Mouse (Mus musculus): ENCODE results near the gene Sit1. TPM values are rescaled to one million over a fixed set of nuclear protein-coding genes. Genes with fewer than 3 reads are reported as not detected.
A peak's percentile ranks its signal among the peaks of the same experiment; 100 is the strongest.

Sit1 gene
- polyA plus RNA-seq, 1 experiment from 2014 or later: not detected

GRCm38 (mm10) chr4:43511675-43512454 lies 28.3 kb upstream of the Sit1 start:
- peaks cover 9% of the 10 kb centered on the region; the same call in 1 of the 2 replicates for H3K36me3 ChIP-seq
- H3K9me3 ChIP-seq: no peaks in the 10 kb centered on the region
- ATAC-seq (ENCODE audit: insufficient number of reproducible peaks, insufficient read depth, low FRiP score, low TSS enrichment): no peak
- H3K27ac ChIP-seq: no peak overlapping the region
- peaks cover 23% of the 10 kb centered on the region for H3K4me1 ChIP-seq
- H3K4me3 ChIP-seq: no peak overlapping the region
- no peak overlapping the region for H3K4me2 ChIP-seq (replicated peaks)
- H3K27me3 ChIP-seq: peaks cover 12% of the 10 kb centered on the region; the same call in 1 of the 2 replicates
- 78% methylated on average over 19 of the region's 19 CpGs for WGBS
- no peak overlapping the region for H3K9ac ChIP-seq

- 32% methylated on average over 9 of the region's 9 CpGs for WGBS
Observed at GRCm38 (mm10) chr4:43509109-43509508, 25.6 kb upstream of the Sit1 start.

GRCm38 (mm10) chr4:43508666-43508997 lies 25.1 kb upstream of the Sit1 start:
- H3K9ac ChIP-seq: peak overlapping the region; percentile 35; the same call in 1 of the 2 replicates
- peaks cover 23% of the 10 kb centered on the region for H3K4me1 ChIP-seq
- WGBS: 9% methylated on average over 13 of the region's 13 CpGs
- H3K4me3 ChIP-seq: peak overlapping the region; percentile 39
- H3K27ac ChIP-seq: no peak overlapping the region
- peak overlapping the region; percentile 58 for H3K4me2 ChIP-seq (replicated peaks)
- H3K27me3 ChIP-seq: peaks cover 17% of the 10 kb centered on the region; the same call in 1 of the 2 replicates
- peak; percentile 66 for ATAC-seq (ENCODE audit: insufficient number of reproducible peaks, insufficient read depth, low FRiP score, low TSS enrichment)
- H3K36me3 ChIP-seq: no peaks in the 10 kb centered on the region
- H3K9me3 ChIP-seq: no peaks in the 10 kb centered on the region

More at GRCm38 (mm10) chr4:43509109-43509508, 25.6 kb upstream of the Sit1 start:
- peaks cover 23% of the 10 kb centered on the region for H3K4me1 ChIP-seq
- ATAC-seq (ENCODE audit: insufficient number of reproducible peaks, insufficient read depth, low FRiP score, low TSS enrichment): 0 out of 2 replicates have a peak, but pooled peaks have one; percentile 2
- H3K4me3 ChIP-seq: peak overlapping the region; percentile 39
- H3K9me3 ChIP-seq: no peaks in the 10 kb centered on the region
- H3K4me2 ChIP-seq (replicated peaks): peak overlapping the region; percentile 58
- H3K27ac ChIP-seq: no peak overlapping the region
- 0 out of 2 replicates have a peak overlapping the region, but pooled peaks have one; percentile 35 for H3K9ac ChIP-seq
- peaks cover 17% of the 10 kb centered on the region; the same call in 1 of the 2 replicates for H3K27me3 ChIP-seq
- no peaks in the 10 kb centered on the region for H3K36me3 ChIP-seq

GRCm38 (mm10) chr4:43507938-43508665 lies 24.6 kb upstream of the Sit1 start:
- no peak overlapping the region for H3K27ac ChIP-seq
- peak overlapping the region; percentile 58 for H3K4me2 ChIP-seq (replicated peaks)
- ATAC-seq (ENCODE audit: insufficient number of reproducible peaks, insufficient read depth, low FRiP score, low TSS enrichment): peak; percentile 28
- peaks cover 23% of the 10 kb centered on the region for H3K4me1 ChIP-seq
- peaks cover 17% of the 10 kb centered on the region; the same call in 1 of the 2 replicates for H3K27me3 ChIP-seq
- WGBS: 12% methylated on average over 22 of the region's 22 CpGs
- H3K9me3 ChIP-seq: no peaks in the 10 kb centered on the region
- H3K36me3 ChIP-seq: no peaks in the 10 kb centered on the region
- peak overlapping the region; percentile 35; the same call in 1 of the 2 replicates for H3K9ac ChIP-seq
- peak overlapping the region; percentile 39 for H3K4me3 ChIP-seq

- Histone ChIP-seq H3K9me3 (no peaks in the 10 kb centered on the region), H3K27ac (no peak within 1 kb of the TSS), H3K4me1 (peaks cover 19% of the 10 kb centered on the region), H3K9ac (peak within 1 kb of the TSS; percentile 24; the same call in 1 of the 2 replicates), H3K27me3 (peaks cover 17% of the 10 kb centered on the region; the same call in 1 of the 2 replicates), H3K4me3 (0 out of 2 replicates have a peak within 1 kb of the TSS, but pooled peaks have one; percentile 39), H3K4me2 (replicated peaks) (peak within 1 kb of the TSS; percentile 58), H3K36me3 (no peaks in the 10 kb centered on the region)
- WGBS: 37% methylated on average over 9 of the region's 9 CpGs
- no peak for ATAC-seq (ENCODE audit: insufficient number of reproducible peaks, insufficient read depth, low FRiP score, low TSS enrichment)
Observed at GRCm38 (mm10) chr4:43506536-43507185, 23.1 kb upstream of the Sit1 start, which contains the start of gene Car9. Gene Car9 (plus strand): TSS chr4:43506966.

- Histone ChIP-seq H3K9me3 (no peaks in the 10 kb centered on the region), H3K9ac (no peak overlapping the region), H3K4me2 (replicated peaks) (no peak overlapping the region), H3K27me3 (peaks cover 17% of the 10 kb centered on the region; the same call in 1 of the 2 replicates), H3K4me1 (peaks cover 19% of the 10 kb centered on the region), H3K36me3 (no peaks in the 10 kb centered on the region), H3K27ac (no peak overlapping the region), H3K4me3 (no peak overlapping the region)
- ATAC-seq (ENCODE audit: insufficient number of reproducible peaks, insufficient read depth, low FRiP score, low TSS enrichment): no peak
- WGBS: 82% methylated on average over 8 of the region's 8 CpGs
Observed at GRCm38 (mm10) chr4:43506074-43506473, 22.5 kb upstream of the Sit1 start.

- H3K9me3 ChIP-seq: no peaks in the 10 kb centered on the region
- 81% methylated on average over 4 of the region's 4 CpGs for WGBS
- H3K4me2 ChIP-seq (replicated peaks): no peak overlapping the region
- no peak overlapping the region for H3K4me3 ChIP-seq
- ATAC-seq (ENCODE audit: insufficient number of reproducible peaks, insufficient read depth, low FRiP score, low TSS enrichment): no peak
- H3K27ac ChIP-seq: no peak overlapping the region
- peaks cover 17% of the 10 kb centered on the region; the same call in 1 of the 2 replicates for H3K27me3 ChIP-seq
- no peak overlapping the region for H3K9ac ChIP-seq
- peaks cover 17% of the 10 kb centered on the region for H3K4me1 ChIP-seq
- H3K36me3 ChIP-seq: no peaks in the 10 kb centered on the region
Observed at GRCm38 (mm10) chr4:43504269-43504668, 20.7 kb upstream of the Sit1 start.

GRCm38 (mm10) chr4:43503506-43503905 lies 20.0 kb upstream of the Sit1 start:
- WGBS: 82% methylated on average over 6 of the region's 6 CpGs

GRCm38 (mm10) chr4:43503041-43503440 lies 19.5 kb upstream of the Sit1 start:
- H3K9ac ChIP-seq: no peak overlapping the region
- ATAC-seq (ENCODE audit: insufficient number of reproducible peaks, insufficient read depth, low FRiP score, low TSS enrichment): no peak
- H3K4me1 ChIP-seq: peaks cover 15% of the 10 kb centered on the region
- 75% methylated on average over 2 of the region's 2 CpGs for WGBS
- no peaks in the 10 kb centered on the region for H3K9me3 ChIP-seq
- no peak overlapping the region for H3K4me3 ChIP-seq
- peaks cover 17% of the 10 kb centered on the region; the same call in 1 of the 2 replicates for H3K27me3 ChIP-seq
- H3K27ac ChIP-seq: no peak overlapping the region
- no peaks in the 10 kb centered on the region for H3K36me3 ChIP-seq
- no peak overlapping the region for H3K4me2 ChIP-seq (replicated peaks)

More at GRCm38 (mm10) chr4:43503506-43503905, 20.0 kb upstream of the Sit1 start:
- no peak overlapping the region for H3K27ac ChIP-seq
- no peak overlapping the region for H3K9ac ChIP-seq
- H3K4me1 ChIP-seq: peaks cover 15% of the 10 kb centered on the region
- no peaks in the 10 kb centered on the region for H3K36me3 ChIP-seq
- H3K9me3 ChIP-seq: no peaks in the 10 kb centered on the region
- H3K27me3 ChIP-seq: peaks cover 17% of the 10 kb centered on the region; the same call in 1 of the 2 replicates
- H3K4me3 ChIP-seq: no peak overlapping the region
- ATAC-seq (ENCODE audit: insufficient number of reproducible peaks, insufficient read depth, low FRiP score, low TSS enrichment): no peak
- H3K4me2 ChIP-seq (replicated peaks): no peak overlapping the region

- peak within 1 kb of the TSS; percentile 58 for H3K9ac ChIP-seq
- peak within 1 kb of the TSS; percentile 56 for H3K4me3 ChIP-seq
- peaks cover 11% of the 10 kb centered on the region; the same call in 1 of the 2 replicates for H3K36me3 ChIP-seq
- peak within 1 kb of the TSS; percentile 59 for H3K4me2 ChIP-seq (replicated peaks)
- no peaks in the 10 kb centered on the region for H3K9me3 ChIP-seq
- peaks cover 23% of the 10 kb centered on the region for H3K4me1 ChIP-seq
- H3K27me3 ChIP-seq: no peaks in the 10 kb centered on the region
- peak; percentile 84 for ATAC-seq (ENCODE audit: insufficient number of reproducible peaks, insufficient read depth, low FRiP score, low TSS enrichment)
- H3K27ac ChIP-seq: no peak within 1 kb of the TSS
- WGBS: 7% methylated on average over 50 of the region's 50 CpGs
Observed at GRCm38 (mm10) chr4:43499407-43500333, 16.1 kb upstream of the Sit1 start, which contains the start of gene Arhgef39. Gene Arhgef39 (minus strand): TSS chr4:43499695.
